Comparison of ENCODE assay signal across 8 mouse cellular contexts in the genomic region with DNA sequence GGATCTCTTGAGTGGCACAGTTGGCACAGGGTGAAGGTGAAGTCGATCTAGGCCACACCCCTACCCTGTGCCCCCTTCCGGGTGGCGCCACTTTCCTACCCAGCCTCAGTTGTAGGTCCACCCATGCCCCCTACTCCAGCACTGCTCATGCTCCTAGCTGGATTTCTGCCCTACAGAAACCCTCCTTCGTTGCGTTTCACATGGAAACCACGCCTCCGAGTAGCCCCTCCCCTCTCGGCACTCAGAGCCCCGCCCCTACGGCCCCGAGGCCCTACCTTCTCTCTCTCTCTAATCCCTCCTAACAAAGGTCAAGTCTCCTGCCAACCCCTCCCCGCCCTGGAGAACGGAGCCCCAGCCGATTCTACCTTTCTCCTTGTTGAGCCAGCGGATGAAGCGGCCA. TPM values are rescaled to one million over a fixed set of nuclear protein-coding genes. Genes with fewer than 3 reads are reported as not detected.
A peak's percentile ranks its signal among the peaks of the same experiment; 100 is the strongest.
DNase-seq lines count a peak whose midpoint lies in the region; ATAC-seq and TF ChIP-seq lines count a peak whose summit lies in the region.

No protein-coding gene starts in this region.

- H3K27me3 ChIP-seq in heart, embryonic 15.5 days: peaks cover 43% of the 10 kb centered on the region
- no peaks in the 10 kb centered on the region for H3K27me3 ChIP-seq in heart, adult 2 months (ENCODE audit: control insufficient read depth, insufficient read depth, low read length)
- H3K27me3 ChIP-seq in forebrain, embryonic 14.5 days (replicated peaks; ENCODE audit: control insufficient read depth, insufficient read depth, low read length): no peaks in the 10 kb centered on the region

- H3K4me1 ChIP-seq in heart, embryonic 15.5 days (replicated peaks): peaks cover 7% of the 10 kb centered on the region; the same call in 1 of the 2 replicates
- H3K4me1 ChIP-seq in heart, adult 2 months (ENCODE audit: control insufficient read depth, insufficient read depth, low read length): no peaks in the 10 kb centered on the region
- H3K4me1 ChIP-seq in forebrain, embryonic 14.5 days (ENCODE audit: control insufficient read depth, insufficient read depth, low read length): no peaks in the 10 kb centered on the region; the same call in 1 of the 2 replicates

- no peak for TF ChIP-seq EP300 in heart, adult 2 months (IDR thresholded peaks at IDR 0.05; ENCODE audit: insufficient read depth, low read depth, low read length)

- peak overlapping the region; percentile 31 for H3K4me3 ChIP-seq in heart, embryonic 15.5 days
- no peak overlapping the region for H3K4me3 ChIP-seq in heart, adult 2 months
- 0 out of 2 replicates have a peak overlapping the region, but pooled peaks have one; percentile 11 for H3K4me3 ChIP-seq in forebrain, embryonic 14.5 days (ENCODE audit: low read depth, low read length)

- intact Hi-C loops in heart, adult 2 months (cut with DNase I): no loop called here

- H3K4me2 ChIP-seq in heart, embryonic 15.5 days: peak overlapping the region; percentile 52
- H3K4me2 ChIP-seq in forebrain, embryonic 14.5 days (ENCODE audit: low read length): peak overlapping the region; percentile 46

- no peak for ATAC-seq in heart, embryonic 15.5 days (replicated peaks; ENCODE audit: insufficient number of reproducible peaks, insufficient read depth, low FRiP score, low read depth)
- ATAC-seq in forebrain, embryonic 14.5 days: peak; percentile 33
- peak; percentile 54 for ATAC-seq in megakaryocyte progenitor cell, adult 5-6 weeks (replicated peaks; ENCODE audit: poor library complexity)

- WGBS in heart, embryonic 15.5 days: 9% methylated on average over 16 of the region's 16 CpGs
- WGBS in heart, adult 2 months: 8% methylated on average over 16 of the region's 16 CpGs
- 4% methylated on average over 16 of the region's 16 CpGs for WGBS in forebrain, embryonic 14.5 days

- DNase-seq in heart, adult 2 months: no peak
- peak; percentile 36 for DNase-seq in forebrain, embryonic 14.5 days (ENCODE audit: low spot score)
- DNase-seq in kidney, postnatal 14 days: peak; percentile 68
- no peak for DNase-seq in spleen, adult 12 weeks (ENCODE audit: low spot score)
- no peak for DNase-seq in spleen, postnatal 36 days (ENCODE audit: low spot score in 2 of 2)
- no peak for DNase-seq in layer of hippocampus, adult 9-10 months (ENCODE audit: low spot score)

- H3K27ac ChIP-seq in heart, embryonic 15.5 days: no peak overlapping the region
- no peak overlapping the region for H3K27ac ChIP-seq in heart, adult 2 months
- H3K27ac ChIP-seq in forebrain, embryonic 14.5 days (ENCODE audit: low read depth, low read length): no peak overlapping the region

- no peak for TF ChIP-seq POLR2A in heart, adult 2 months (IDR thresholded peaks at IDR 0.05; ENCODE audit: insufficient read depth, low read depth, low read length)

- no peaks in the 10 kb centered on the region for H3K36me3 ChIP-seq in heart, embryonic 15.5 days
- H3K36me3 ChIP-seq in heart, adult 2 months (ENCODE audit: control insufficient read depth, insufficient read depth, low read length): no peaks in the 10 kb centered on the region
- no peaks in the 10 kb centered on the region for H3K36me3 ChIP-seq in forebrain, embryonic 14.5 days (ENCODE audit: control insufficient read depth, insufficient read depth, low read length)

- H3K9me3 ChIP-seq in heart, embryonic 15.5 days (replicated peaks): no peaks in the 10 kb centered on the region
- no peaks in the 10 kb centered on the region for H3K9me3 ChIP-seq in forebrain, embryonic 14.5 days (replicated peaks; ENCODE audit: control insufficient read depth, low read length)

- no peaks in the 10 kb centered on the region for H3K79me2 ChIP-seq in heart, adult 2 months (replicated peaks; ENCODE audit: control insufficient read depth, insufficient read depth, low read length)

- H3K9ac ChIP-seq in heart, embryonic 15.5 days: no peak overlapping the region
- H3K9ac ChIP-seq in heart, adult 2 months (ENCODE audit: low read depth, low read length): no peak overlapping the region
- H3K9ac ChIP-seq in forebrain, embryonic 14.5 days (ENCODE audit: low read length): peak overlapping the region; percentile 13; the same call in 1 of the 2 replicates

- no peak for TF ChIP-seq CTCF in heart, adult 2 months (IDR thresholded peaks at IDR 0.05)

RNA-seq across cellular contexts. Expression of gene Spdef, which starts 12.0 kb away (rescaled TPM):
- polyA plus RNA-seq in heart, embryonic 15.5 days (2015; fragmentation: Nextera tagmentation; extraction: Ambion mirVana): 0.25 and 0.28 TPM in 2 replicates
- not detected for total RNA-seq in heart, adult 2 months (2021)
- polyA plus RNA-seq in heart, adult 2 months (2012; rRNA removed): 0.09 and 0.21 TPM in 2 replicates
- 0.44 TPM in 1 of 2 replicates, not detected in the other for polyA plus RNA-seq in forebrain, embryonic 14.5 days (2014; fragmentation: Nextera tagmentation; extraction: Ambion mirVana)
- total RNA-seq in megakaryocyte progenitor cell, adult 5-6 weeks (2015): not detected in 2 replicates
- not detected in 2 replicates for total RNA-seq in megakaryocyte progenitor cell, adult 5-6 weeks (2017)

Comparison
In these comparisons a context has a peak if more than half of its experiments do, and no peak if none do; other contexts are left out.
1. DNase-seq: peak in forebrain, embryonic 14.5 days (single experiment) and kidney, postnatal 14 days (single experiment); none in heart, adult 2 months (0 of 2), spleen, adult 12 weeks (single experiment), spleen, postnatal 36 days (0 of 2) and layer of hippocampus, adult 9-10 months (single experiment).